Mouse (Mus musculus) lung, postnatal 0 days (tissue): ENCODE measurements at regions not wholly inside any gene's neighbourhood (a gene's known extent, or its start where the extent isn't known, plus 50 kb on each side); places are given as distances from the start of the nearest gene placed in this dataset.

ENCODE experiments used
- ATAC-seq: fragments of 200-750 bp; cut with Nextera tagmentation; 2 replicates; pipeline ENCODE4 v1.8.0; 2017; ENCODE audit warnings: moderate library complexity
- DNase-seq: peaks from one replicate; pipeline ENCODE4 v3.0.0-alpha.2; 2016; ENCODE audit warnings: low spot score
- H3K27ac ChIP-seq: fragments of 300-500 bp; sonication (generic); 2 replicates; pipeline ENCODE4 v1.5.1; 2014; ENCODE audit warnings: antibody characterized with exemption, mild to moderate bottlenecking, low read length, mixed read lengths
- H3K27me3 ChIP-seq: fragments of 300-500 bp; sonication (generic); replicated peaks from 2 replicates; pipeline ENCODE4 v1.6.1; 2014; ENCODE audit warnings: low read length, mixed read lengths; ENCODE audit not compliant: insufficient read depth
- H3K36me3 ChIP-seq: fragments of 300-500 bp; sonication (generic); 2 replicates; pipeline ENCODE4 v1.6.1; 2014; ENCODE audit warnings: low read length, mixed read lengths; ENCODE audit not compliant: insufficient read depth
- H3K4me1 ChIP-seq: fragments of 300-500 bp; sonication (generic); 2 replicates; pipeline ENCODE4 v1.6.1; 2014; ENCODE audit warnings: antibody characterized with exemption, low read depth, low read length, mixed read lengths; ENCODE audit not compliant: insufficient read depth
- H3K4me2 ChIP-seq: fragments of 300-500 bp; sonication (generic); replicated peaks from 2 replicates; pipeline ENCODE4 v1.6.1; 2014; ENCODE audit warnings: low read depth, mild to moderate bottlenecking, low read length, moderate library complexity, mixed read lengths
- H3K4me3 ChIP-seq: fragments of 300-500 bp; sonication (generic); 2 replicates; pipeline ENCODE4 v1.5.1; 2014; ENCODE audit warnings: low read depth, low read length
- H3K9ac ChIP-seq: fragments of 300-500 bp; sonication (generic); replicated peaks from 2 replicates; pipeline ENCODE4 v1.6.1; 2014; ENCODE audit warnings: low read depth, mild to moderate bottlenecking
- H3K9me3 ChIP-seq: fragments of 300-500 bp; sonication (generic); 2 replicates; pipeline ENCODE4 v1.6.1; 2016; ENCODE audit warnings: low read length, mixed read lengths
- CTCF ChIP-seq: IDR thresholded peaks from 2 replicates; pipeline ENCODE4 v1.5.1; 2016; ENCODE audit warnings: antibody characterized with exemption, mild to moderate bottlenecking
- EP300 ChIP-seq: IDR thresholded peaks from 2 replicates; pipeline ENCODE4 v1.6.1; 2016; ENCODE audit warnings: antibody characterized with exemption, mild to moderate bottlenecking, control low read depth
- WGBS: fragments of 180-500 bp; shearing (Covaris S2); extraction: QIAGEN DNeasy Blood & Tissue Kit; methylation state at CpG from one replicate; pipeline ENCODE4 v1.1.7; 2014; 5-methylcytosine and 5-hydroxymethylcytosine counted together

DNA sequence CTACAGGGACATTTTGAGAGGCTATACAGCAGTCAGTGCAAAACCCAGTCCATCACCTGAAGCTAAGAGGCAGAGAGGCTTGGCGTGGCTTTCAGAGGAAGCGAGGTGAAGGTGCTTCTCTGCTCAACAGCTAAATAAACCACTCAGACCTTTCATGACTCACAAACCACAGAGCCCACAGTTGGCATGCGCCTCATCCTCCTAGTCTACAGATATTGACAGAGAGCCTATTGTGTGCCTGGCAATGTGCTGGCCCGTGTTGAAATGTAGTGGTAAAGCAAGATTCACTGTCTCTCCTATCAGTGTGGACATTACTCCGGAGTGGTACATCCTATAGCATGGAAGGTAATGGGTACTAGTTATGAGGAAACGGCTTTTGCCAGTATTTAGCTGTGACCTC is 61.9 kb upstream of the Ado start:
- no peaks in the 10 kb centered on the region for H3K27me3 ChIP-seq
- DNase-seq (peak; percentile 19), ATAC-seq (no peak)
- no peak for TF ChIP-seq EP300
- TF ChIP-seq CTCF: no peak
- WGBS: 67% methylated on average over 6 of the region's 6 CpGs
- no peak overlapping the region for H3K4me2 ChIP-seq
- H3K4me1 ChIP-seq: peaks cover 5% of the 10 kb centered on the region; the same call in 1 of the 2 replicates
- no peaks in the 10 kb centered on the region for H3K9me3 ChIP-seq
- no peak overlapping the region for H3K4me3 ChIP-seq
- no peak overlapping the region for H3K9ac ChIP-seq
- H3K36me3 ChIP-seq: no peaks in the 10 kb centered on the region
- no peak overlapping the region for H3K27ac ChIP-seq

DNA sequence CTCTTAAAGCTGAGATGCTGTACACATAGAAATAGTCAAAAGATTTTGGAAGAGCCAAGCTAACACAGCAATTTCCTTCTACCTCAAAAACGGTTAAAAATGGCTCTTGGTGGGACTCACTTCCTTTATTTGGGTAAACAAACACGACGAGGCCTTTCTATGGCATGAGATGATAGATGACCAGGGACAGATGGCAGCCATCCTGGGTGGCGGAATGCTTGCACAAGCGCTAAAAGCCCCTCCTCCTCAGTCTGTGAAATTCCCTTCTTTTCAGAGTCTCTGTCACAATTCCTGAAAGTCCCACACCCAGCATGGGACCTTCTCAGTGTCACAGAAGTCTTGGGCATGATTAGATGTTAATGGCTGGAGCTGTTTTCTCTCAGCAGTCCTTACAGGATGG is 59.3 kb upstream of the Ado start:
- TF ChIP-seq CTCF (no peak), EP300 (no peak)
- Histone ChIP-seq H3K4me1 (peaks cover 5% of the 10 kb centered on the region; the same call in 1 of the 2 replicates), H3K9ac (no peak overlapping the region), H3K27me3 (no peaks in the 10 kb centered on the region), H3K27ac (no peak overlapping the region), H3K9me3 (no peaks in the 10 kb centered on the region), H3K4me3 (no peak overlapping the region), H3K36me3 (no peaks in the 10 kb centered on the region), H3K4me2 (no peak overlapping the region)
- ATAC-seq (peak; percentile 57), DNase-seq (peak; percentile 41)
- WGBS: 17% methylated on average over 5 of the region's 5 CpGs

DNA sequence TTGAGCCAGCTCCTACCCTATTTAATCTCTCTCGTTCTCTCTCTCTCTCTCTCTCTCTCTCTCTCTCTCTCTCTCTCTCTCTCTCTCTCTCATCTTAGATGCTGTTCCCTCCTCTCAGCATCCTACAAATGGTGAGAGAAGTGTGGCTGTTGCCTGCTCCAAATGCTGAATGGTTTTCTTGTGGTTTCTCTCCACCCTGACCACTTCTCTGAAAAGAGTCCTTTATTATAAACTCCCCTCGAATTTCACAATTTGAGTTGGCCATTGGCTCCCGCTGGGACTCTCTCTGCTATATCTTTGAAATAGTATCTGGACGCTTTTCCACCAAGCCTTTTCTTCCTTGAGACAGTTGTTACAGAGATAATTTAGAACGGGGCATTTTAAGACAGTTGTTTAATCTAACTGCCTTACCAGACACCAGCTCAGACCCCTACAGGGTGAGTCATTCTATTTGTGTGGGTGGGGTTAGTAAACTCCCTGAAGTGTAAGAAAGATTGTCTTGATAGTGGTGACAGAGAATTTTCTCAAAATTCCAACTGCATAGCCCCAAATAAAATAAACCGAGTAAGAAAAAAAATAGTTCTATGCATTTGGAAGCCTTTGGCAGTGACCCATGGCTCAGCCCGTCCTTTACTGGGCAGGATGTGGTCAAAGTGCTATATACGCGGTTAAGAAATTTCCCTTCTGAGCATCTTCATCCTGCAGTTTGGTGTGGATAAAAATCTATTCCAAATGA is 58.7 kb upstream of the Ado start:
- WGBS: 33% methylated on average over 9 of the region's 9 CpGs
- H3K9ac ChIP-seq: no peak overlapping the region
- no peaks in the 10 kb centered on the region for H3K27me3 ChIP-seq
- no peaks in the 10 kb centered on the region for H3K36me3 ChIP-seq
- no peaks in the 10 kb centered on the region for H3K9me3 ChIP-seq
- H3K4me1 ChIP-seq: peaks cover 5% of the 10 kb centered on the region; the same call in 1 of the 2 replicates
- ATAC-seq (peak; percentile 40), DNase-seq (peak; percentile 41)
- no peak overlapping the region for H3K4me2 ChIP-seq
- TF ChIP-seq EP300: peak; percentile 16; the same call in 1 of the 2 replicates
- no peak for TF ChIP-seq CTCF
- H3K27ac ChIP-seq: no peak overlapping the region
- no peak overlapping the region for H3K4me3 ChIP-seq

DNA sequence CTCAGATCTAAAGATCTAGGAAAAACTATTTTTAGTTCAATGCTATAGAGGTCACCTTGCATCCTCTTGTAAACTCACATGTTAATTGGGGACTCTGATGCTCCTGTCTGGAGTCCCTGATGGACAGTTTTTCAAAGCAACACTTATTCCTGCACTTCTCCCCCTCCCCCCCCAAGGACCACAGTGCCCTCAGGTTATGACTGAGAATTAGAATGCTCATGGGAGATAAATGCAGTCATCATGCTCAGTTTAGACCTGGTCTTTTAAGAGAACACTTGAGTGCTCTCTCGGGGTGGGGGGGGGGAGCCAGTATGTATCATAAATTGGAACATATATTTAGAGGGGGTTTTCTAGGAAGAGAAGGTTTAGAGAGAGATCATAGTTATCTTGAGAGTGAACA is 58.0 kb upstream of the Ado start:
- H3K9me3 ChIP-seq: no peaks in the 10 kb centered on the region
- WGBS: 77% methylated on average over 1 of the region's 1 CpGs
- no peaks in the 10 kb centered on the region for H3K36me3 ChIP-seq
- H3K9ac ChIP-seq: no peak overlapping the region
- TF ChIP-seq CTCF (no peak), EP300 (no peak)
- peaks cover 5% of the 10 kb centered on the region; the same call in 1 of the 2 replicates for H3K4me1 ChIP-seq
- H3K4me3 ChIP-seq: no peak overlapping the region
- H3K27ac ChIP-seq: no peak overlapping the region
- H3K4me2 ChIP-seq: no peak overlapping the region
- no peaks in the 10 kb centered on the region for H3K27me3 ChIP-seq
- ATAC-seq: no peak
- no peak for DNase-seq

DNA sequence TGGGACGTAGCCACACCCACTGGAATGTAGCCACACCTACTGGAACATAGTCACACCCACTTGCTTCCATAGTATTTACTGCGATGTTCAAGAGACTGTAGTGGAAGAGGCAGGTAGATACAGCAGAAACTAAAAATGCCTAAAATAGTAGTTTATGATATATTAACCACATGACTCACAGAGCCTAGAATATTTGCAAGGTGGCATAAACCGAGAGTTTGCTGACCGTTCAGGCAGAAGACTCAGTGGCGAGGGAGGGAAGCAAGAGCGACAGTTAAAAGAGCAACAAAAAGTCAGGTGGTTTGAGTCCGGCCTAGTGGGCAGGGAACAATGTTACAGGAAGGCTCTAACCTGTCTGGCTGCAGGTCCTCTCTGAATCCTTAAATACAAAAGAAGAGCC is 50.6 kb upstream of the Ado start:
- no peak overlapping the region for H3K4me3 ChIP-seq
- ATAC-seq (no peak), DNase-seq (no peak)
- H3K4me2 ChIP-seq: no peak overlapping the region
- H3K4me1 ChIP-seq: no peaks in the 10 kb centered on the region
- no peaks in the 10 kb centered on the region for H3K9me3 ChIP-seq
- WGBS: 89% methylated on average over 7 of the region's 7 CpGs
- no peaks in the 10 kb centered on the region for H3K36me3 ChIP-seq
- no peak overlapping the region for H3K9ac ChIP-seq
- no peak overlapping the region for H3K27ac ChIP-seq
- TF ChIP-seq EP300: no peak
- TF ChIP-seq CTCF: no peak
- H3K27me3 ChIP-seq: no peaks in the 10 kb centered on the region

DNA sequence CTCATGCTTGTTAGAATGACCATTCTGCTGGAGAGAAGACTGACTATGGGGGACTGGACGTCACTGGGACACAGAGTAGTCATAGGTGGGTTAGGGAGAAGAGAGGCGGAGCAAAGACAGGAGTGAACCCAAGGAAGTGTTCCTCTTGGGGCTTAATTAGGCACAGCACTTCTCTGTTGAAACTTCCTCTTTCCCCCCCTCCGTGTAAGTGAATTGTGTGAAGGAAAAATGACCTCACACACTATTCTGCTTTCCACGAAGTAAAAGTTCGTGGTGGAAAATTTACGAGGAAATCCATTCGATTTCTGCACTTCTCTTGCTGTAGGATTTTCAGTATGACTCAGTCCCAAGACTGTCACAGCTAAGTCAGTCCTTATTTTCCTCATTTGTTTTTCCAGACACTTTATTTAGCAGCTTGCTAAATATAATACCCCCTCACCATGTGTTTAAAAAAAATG is 49.9 kb upstream of the Ado start:
- TF ChIP-seq EP300: no peak
- TF ChIP-seq CTCF: no peak
- Histone ChIP-seq H3K9ac (no peak overlapping the region), H3K9me3 (no peaks in the 10 kb centered on the region), H3K4me1 (no peaks in the 10 kb centered on the region), H3K27ac (0 out of 2 replicates have a peak overlapping the region, but pooled peaks have one; percentile 15), H3K4me2 (no peak overlapping the region), H3K27me3 (no peaks in the 10 kb centered on the region), H3K36me3 (no peaks in the 10 kb centered on the region), H3K4me3 (no peak overlapping the region)
- 41% methylated on average over 7 of the region's 7 CpGs for WGBS
- ATAC-seq (peak; percentile 95), DNase-seq (peak; percentile 80)
